Mouse (Mus musculus) testis, adult 2 months (tissue): ENCODE measurements around the gene Fnbp1.

Source experiments
- CTCF ChIP-seq: fragments of 200-500 bp; IDR thresholded peaks from 2 replicates; pipeline ENCODE4 v1.5.1; 2012; ENCODE audit warnings: low read depth, mild to moderate bottlenecking, inconsistent platforms, low read length, moderate library complexity; ENCODE audit not compliant: control insufficient read depth, insufficient read depth, insufficient replicate concordance
- POLR2A ChIP-seq: fragments of 200-500 bp; IDR thresholded peaks from 2 replicates; pipeline ENCODE4 v1.6.1; 2012; ENCODE audit warnings: low read depth, mild to moderate bottlenecking, inconsistent platforms, low read length, moderate library complexity; ENCODE audit not compliant: control insufficient read depth

GRCm38 (mm10) chr2:31086543-31086942 lies 55.3 kb downstream of the Fnbp1 start:
- TF ChIP-seq POLR2A (no peak), CTCF (no peak)
